Mouse (Mus musculus) liver, postnatal 0 days (tissue): Measurements from ENCODE around the gene Wnt5b. TPM values are rescaled to one million over a fixed set of nuclear protein-coding genes. Genes with fewer than 3 reads are reported as not detected.

ENCODE experiments used
- ATAC-seq: fragments of 200-750 bp; cut with Nextera tagmentation; 2 replicates; pipeline ENCODE4 v1.8.0; 2017; ENCODE audit warnings: mild to moderate bottlenecking, moderate library complexity
- DNase-seq: peaks from one replicate; pipeline ENCODE4 v3.0.0-alpha.2; 2016
- H3K27ac ChIP-seq: fragments of 300-500 bp; sonication (generic); 2 replicates; pipeline ENCODE4 v1.5.1; 2014; ENCODE audit warnings: antibody characterized with exemption, moderate library complexity, mild to moderate bottlenecking, low read depth
- H3K27me3 ChIP-seq: fragments of 300-500 bp; sonication (generic); 2 replicates; pipeline ENCODE4 v1.6.1; 2014; ENCODE audit warnings: low read length, control low read depth, mixed read lengths; ENCODE audit not compliant: insufficient read depth
- H3K36me3 ChIP-seq: fragments of 300-500 bp; sonication (generic); replicated peaks from 2 replicates; pipeline ENCODE4 v1.6.1; 2014; ENCODE audit warnings: mild to moderate bottlenecking, control low read depth, low read length, moderate library complexity, mixed read lengths; ENCODE audit not compliant: insufficient read depth
- H3K4me1 ChIP-seq: fragments of 300-500 bp; sonication (generic); 2 replicates; pipeline ENCODE4 v1.6.1; 2014; ENCODE audit warnings: antibody characterized with exemption, mild to moderate bottlenecking, control low read depth; ENCODE audit not compliant: insufficient read depth
- H3K4me2 ChIP-seq: fragments of 300-500 bp; sonication (generic); 2 replicates; pipeline ENCODE4 v1.6.1; 2014; ENCODE audit warnings: low read depth, mild to moderate bottlenecking, low read length, moderate library complexity, mixed read lengths
- H3K4me3 ChIP-seq: fragments of 300-500 bp; sonication (generic); 2 replicates; pipeline ENCODE4 v1.5.1; 2014; ENCODE audit warnings: low read depth, low read length
- H3K9ac ChIP-seq: fragments of 300-500 bp; sonication (generic); replicated peaks from 2 replicates; pipeline ENCODE4 v1.6.1; 2014; ENCODE audit warnings: mild to moderate bottlenecking, moderate library complexity
- H3K9me3 ChIP-seq: fragments of 300-500 bp; sonication (generic); 2 replicates; pipeline ENCODE4 v1.6.1; 2016; ENCODE audit warnings: mild to moderate bottlenecking, control low read depth, low read length, mixed read lengths
- CTCF ChIP-seq: sonication (generic); IDR thresholded peaks from 2 replicates; pipeline ENCODE4 v1.5.1; 2016; ENCODE audit warnings: antibody characterized with exemption, low read depth
- EP300 ChIP-seq: IDR thresholded peaks from 2 replicates; pipeline ENCODE4 v1.6.1; 2016; ENCODE audit warnings: antibody characterized with exemption, low read depth, mild to moderate bottlenecking
- WGBS: fragments of 180-500 bp; shearing (Covaris S2); extraction: QIAGEN DNeasy Blood & Tissue Kit; methylation state at CpG from one replicate; pipeline ENCODE4 v1.1.7; 2014; ENCODE audit not compliant: insufficient replicate concordance; 5-methylcytosine and 5-hydroxymethylcytosine counted together
- polyA plus RNA-seq: library from polyadenylated mRNA; unstranded; fragments of >200 nt; fragmentation: Nextera tagmentation; extraction: Ambion mirVana; gene quantifications from 2 replicates; pipeline ENCODE4 v1.2.1, GENCODE M21; 2015

Gene Wnt5b
- polyA plus RNA-seq, 1 experiment from 2014 or later = 0.31 TPM

DNA sequence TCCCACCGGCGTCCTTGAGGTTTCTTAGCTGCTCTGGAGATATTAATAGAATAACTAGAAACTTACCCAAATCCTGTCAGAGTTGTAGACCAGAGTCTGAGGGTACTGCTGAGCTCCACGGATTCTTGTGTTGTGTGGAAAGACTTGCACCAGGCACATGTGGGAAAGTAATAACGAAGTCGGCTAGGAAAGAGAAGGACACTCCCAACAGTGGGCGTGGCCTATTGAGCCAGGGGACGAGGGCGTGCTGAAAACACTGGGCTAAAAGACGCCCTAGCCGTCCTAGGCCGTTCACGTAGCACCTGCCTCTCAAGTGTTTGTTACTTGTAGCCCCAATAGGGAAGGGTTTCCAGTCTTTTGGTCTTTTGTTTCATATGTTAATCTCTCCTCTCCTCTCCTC is 126.8 kb downstream of the Wnt5b start, which contains the start of gene Adipor2:
Gene Adipor2, minus strand, starts transcription at position 351 of the 400 bp plus-strand sequence.
- peak within 1 kb of the TSS; percentile 37 for H3K27ac ChIP-seq
- H3K4me2 ChIP-seq = peak within 1 kb of the TSS; percentile 71

DNA sequence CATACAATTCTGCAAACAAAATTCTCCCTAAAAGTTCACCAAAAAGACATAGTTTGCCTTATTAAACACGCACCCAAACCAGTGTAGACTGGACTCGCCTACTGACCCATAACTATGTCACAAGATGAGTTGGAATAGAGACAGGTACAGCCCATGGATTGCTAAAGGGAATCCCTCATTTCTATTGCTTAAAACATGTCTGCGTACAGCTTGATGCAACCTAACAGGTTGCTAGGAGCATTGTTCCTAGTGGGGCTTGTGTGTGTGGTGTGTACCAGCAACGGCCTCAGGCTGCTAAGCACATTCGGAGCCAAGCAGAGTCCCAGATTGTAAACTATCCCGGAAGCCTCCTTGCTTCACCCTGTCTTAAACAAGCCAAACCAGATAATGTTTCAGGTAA is 127.5 kb downstream of the Wnt5b start:
- Histone ChIP-seq H3K9ac (peak overlapping the region; percentile 55), H3K4me3 (peak overlapping the region; percentile 48), H3K4me2 (peak overlapping the region; percentile 71), H3K27ac (peak overlapping the region; percentile 37; the same call in 1 of the 2 replicates), H3K9me3 (no peaks in the 10 kb centered on the region), H3K27me3 (no peaks in the 10 kb centered on the region), H3K4me1 (peaks cover 31% of the 10 kb centered on the region), H3K36me3 (0 out of 2 replicates have a peak, but pooled peaks cover 2% of the 10 kb centered on the region)
- ATAC-seq (peak; percentile 75), DNase-seq (no peak)
- WGBS = 41% methylated on average over 6 of the region's 6 CpGs
- TF ChIP-seq EP300 (peak; percentile 49; the same call in 1 of the 2 replicates), CTCF (no peak)

More for the DNA sequence above, 126.8 kb downstream of the Wnt5b start, which contains the start of gene Adipor2:
- peak within 1 kb of the TSS; percentile 55 for H3K9ac ChIP-seq
- H3K4me3 ChIP-seq = peak within 1 kb of the TSS; percentile 48
- 4% methylated on average over 12 of the region's 12 CpGs for WGBS
- DNase-seq (peak; percentile 86), ATAC-seq (peak; percentile 71)
- peaks cover 31% of the 10 kb centered on the region for H3K4me1 ChIP-seq
- no peaks in the 10 kb centered on the region for H3K9me3 ChIP-seq
- H3K27me3 ChIP-seq = no peaks in the 10 kb centered on the region
- H3K36me3 ChIP-seq = 0 out of 2 replicates have a peak, but pooled peaks cover 2% of the 10 kb centered on the region
- no peak for TF ChIP-seq EP300
- no peak for TF ChIP-seq CTCF

DNA sequence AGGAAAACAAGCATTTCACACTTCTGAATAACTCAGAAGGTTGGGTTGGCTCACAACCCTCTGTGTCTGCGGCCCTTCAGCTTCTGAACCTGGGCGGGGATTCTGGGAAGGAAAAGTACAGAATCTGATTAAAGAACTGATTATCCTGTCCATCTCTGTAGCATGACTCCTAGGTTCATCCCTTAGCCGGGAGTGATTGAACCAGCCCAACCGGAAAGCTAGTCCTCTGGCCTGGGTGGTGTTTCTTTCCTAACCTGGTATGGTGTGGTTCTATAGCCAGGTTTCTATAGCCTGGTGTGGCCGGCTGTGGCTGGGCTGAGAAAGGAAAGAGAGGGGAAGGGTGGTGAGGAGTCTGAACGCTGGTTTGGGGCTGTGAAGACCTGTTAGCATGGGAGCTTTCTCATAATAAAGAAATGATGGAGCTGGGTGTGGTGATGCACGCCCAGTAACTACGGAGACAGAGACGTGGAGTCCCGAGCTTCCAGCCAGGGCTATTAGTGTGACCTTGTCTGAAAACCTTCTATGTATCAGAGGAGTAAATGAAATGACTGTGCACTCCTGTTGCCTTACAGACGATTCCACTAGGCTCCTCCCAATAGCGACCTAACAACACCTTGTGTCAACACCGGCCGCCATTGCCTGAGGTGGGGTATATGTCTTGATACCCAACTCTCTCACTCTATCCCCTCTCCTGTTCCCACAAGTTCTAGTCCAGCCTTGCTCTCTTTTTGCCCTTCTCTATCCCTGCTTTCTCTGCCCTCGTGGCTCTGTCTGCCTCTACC is 129.7 kb downstream of the Wnt5b start:
- Histone ChIP-seq H3K36me3 (0 out of 2 replicates have a peak, but pooled peaks cover 2% of the 10 kb centered on the region), H3K27me3 (no peaks in the 10 kb centered on the region), H3K4me1 (peaks cover 29% of the 10 kb centered on the region), H3K9me3 (no peaks in the 10 kb centered on the region), H3K4me3 (no peak overlapping the region), H3K9ac (no peak overlapping the region), H3K27ac (no peak overlapping the region), H3K4me2 (peak overlapping the region; percentile 71; the same call in 1 of the 2 replicates)
- DNase-seq = no peak
- WGBS = 75% methylated on average over 15 of the region's 15 CpGs
- TF ChIP-seq EP300 (no peak), CTCF (no peak)
- no peak for ATAC-seq

DNA sequence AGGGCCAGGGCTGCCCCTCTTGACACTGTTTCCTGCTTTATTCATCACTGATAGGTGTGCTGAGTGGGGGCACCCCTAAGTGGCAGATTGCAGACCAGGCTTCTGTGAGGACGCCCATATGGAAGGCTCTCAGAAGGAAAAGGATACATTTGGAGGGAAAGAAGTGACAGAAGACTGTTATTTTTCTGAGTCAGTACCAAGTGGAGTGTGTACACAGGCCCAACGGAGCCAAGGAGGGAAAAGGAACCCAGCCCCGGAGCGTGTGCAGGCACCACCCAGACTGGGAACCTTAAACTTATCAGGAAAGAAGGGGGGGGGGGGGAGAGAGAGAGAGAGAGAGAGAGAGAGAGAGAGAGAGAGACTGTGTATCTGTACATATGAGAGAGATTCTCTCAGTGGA is 131.6 kb downstream of the Wnt5b start:
- no peak for ATAC-seq
- no peaks in the 10 kb centered on the region for H3K9me3 ChIP-seq
- TF ChIP-seq CTCF (no peak), EP300 (no peak)
- no peaks in the 10 kb centered on the region for H3K27me3 ChIP-seq
- 83% methylated on average over 4 of the region's 4 CpGs for WGBS
- no peak overlapping the region for H3K9ac ChIP-seq
- 0 out of 2 replicates have a peak, but pooled peaks cover 2% of the 10 kb centered on the region for H3K36me3 ChIP-seq
- no peak for DNase-seq
- H3K27ac ChIP-seq = no peak overlapping the region
- peaks cover 37% of the 10 kb centered on the region for H3K4me1 ChIP-seq
- no peak overlapping the region for H3K4me2 ChIP-seq
- H3K4me3 ChIP-seq = no peak overlapping the region

DNA sequence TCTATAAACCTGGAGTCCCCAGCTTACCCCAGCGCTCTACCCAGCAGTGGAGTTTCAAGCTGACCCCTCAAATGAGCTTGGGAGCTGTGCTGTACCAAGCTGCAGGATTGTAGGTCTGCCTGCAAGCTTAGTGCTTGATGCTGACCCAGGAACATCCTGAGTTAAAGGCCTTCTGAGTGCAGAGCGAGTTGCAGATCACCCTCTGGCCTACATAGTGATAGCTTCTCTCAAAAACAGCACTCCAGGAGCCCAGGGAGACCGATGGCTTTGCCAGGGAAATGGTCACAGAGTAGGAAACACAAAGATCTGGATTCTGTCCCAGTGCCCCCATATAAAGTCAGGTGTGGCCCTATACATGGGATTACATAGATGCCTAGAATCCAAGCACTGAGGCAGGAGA is 132.6 kb downstream of the Wnt5b start:
- H3K27ac ChIP-seq = peak overlapping the region; percentile 35; the same call in 1 of the 2 replicates
- H3K4me1 ChIP-seq = peaks cover 36% of the 10 kb centered on the region
- DNase-seq (no peak), ATAC-seq (no peak)
- H3K36me3 ChIP-seq = 0 out of 2 replicates have a peak, but pooled peaks cover 2% of the 10 kb centered on the region
- no peak overlapping the region for H3K4me3 ChIP-seq
- no peak for TF ChIP-seq EP300
- no peak for TF ChIP-seq CTCF
- 84% methylated on average over 3 of the region's 3 CpGs for WGBS
- H3K9ac ChIP-seq = no peak overlapping the region
- H3K27me3 ChIP-seq = no peaks in the 10 kb centered on the region
- H3K4me2 ChIP-seq = no peak overlapping the region
- no peaks in the 10 kb centered on the region for H3K9me3 ChIP-seq

DNA sequence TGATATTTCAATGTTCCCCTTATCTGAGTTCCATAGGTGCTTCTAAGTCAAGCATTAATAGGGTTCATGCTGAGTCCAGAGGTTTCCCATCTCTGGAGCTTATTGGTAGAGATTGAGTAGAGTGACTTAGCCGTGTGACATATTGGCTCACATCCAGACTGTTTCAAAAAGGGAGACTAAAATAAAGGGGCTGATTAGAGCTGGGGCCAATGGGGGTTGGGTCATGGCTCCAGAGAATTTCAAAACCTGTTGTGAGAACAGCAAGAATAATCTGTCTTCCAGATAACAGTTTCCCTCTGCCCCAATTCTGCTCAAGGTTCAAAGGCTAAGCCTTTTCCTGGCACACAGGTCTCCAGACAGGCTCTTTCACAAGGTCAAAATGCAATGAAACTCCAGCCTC is 134.4 kb downstream of the Wnt5b start:
- 0 out of 2 replicates have a peak, but pooled peaks cover 2% of the 10 kb centered on the region for H3K36me3 ChIP-seq
- H3K4me3 ChIP-seq = no peak overlapping the region
- peak overlapping the region; percentile 92 for H3K27ac ChIP-seq
- no peaks in the 10 kb centered on the region for H3K27me3 ChIP-seq
- peak; percentile 56 for DNase-seq
- peak; percentile 82 for ATAC-seq
- 22% methylated on average over 1 of the region's 1 CpGs for WGBS
- no peak overlapping the region for H3K9ac ChIP-seq
- H3K9me3 ChIP-seq = no peaks in the 10 kb centered on the region
- H3K4me2 ChIP-seq = no peak overlapping the region
- TF ChIP-seq CTCF (no peak), EP300 (peak; percentile 85)
- peaks cover 37% of the 10 kb centered on the region for H3K4me1 ChIP-seq
